Mouse (Mus musculus) naive thymus-derived CD4-positive, alpha-beta T cell, adult 2 months (primary cell): ENCODE measurements around the gene 1700028P14Rik.
"Not testable (repeated sequence)": the region's sequence is repeated elsewhere in the genome, so short reads cannot be mapped to it uniquely, and the experiment has no call there.

Experiments
- DNase-seq: peaks from one replicate; pipeline ENCODE4 v3.0.0-alpha.2; 2011; ENCODE audit warnings: low read depth

1700028P14Rik gene

GRCm38 (mm10) chr19:23652644-23653043, at the start of gene 1700028P14Rik:
TSS of gene 1700028P14Rik (minus strand) at chr19:23652812.
- no peak for DNase-seq

DNA sequence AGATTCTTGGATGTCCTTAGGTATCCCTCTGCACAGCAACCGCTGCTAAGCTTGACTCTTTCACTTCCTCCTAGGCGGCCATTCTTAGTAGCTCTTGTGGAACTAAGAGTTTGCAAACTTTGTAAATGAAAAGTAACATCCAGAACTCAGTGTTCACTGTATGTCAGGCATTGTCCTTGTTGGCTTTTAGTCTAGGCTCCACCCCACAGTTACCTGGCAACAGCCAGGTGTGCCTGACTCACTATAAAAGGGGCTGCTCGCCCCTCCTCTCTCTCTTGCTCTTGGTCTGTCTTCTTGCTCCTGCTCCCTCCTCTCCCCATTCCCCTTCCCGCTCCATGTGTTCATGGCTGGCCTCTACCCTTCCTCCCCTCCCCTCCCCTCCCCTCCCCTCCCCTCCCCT, 46.5 kb upstream of the 1700028P14Rik start:
- DNase-seq: no peak

DNA sequence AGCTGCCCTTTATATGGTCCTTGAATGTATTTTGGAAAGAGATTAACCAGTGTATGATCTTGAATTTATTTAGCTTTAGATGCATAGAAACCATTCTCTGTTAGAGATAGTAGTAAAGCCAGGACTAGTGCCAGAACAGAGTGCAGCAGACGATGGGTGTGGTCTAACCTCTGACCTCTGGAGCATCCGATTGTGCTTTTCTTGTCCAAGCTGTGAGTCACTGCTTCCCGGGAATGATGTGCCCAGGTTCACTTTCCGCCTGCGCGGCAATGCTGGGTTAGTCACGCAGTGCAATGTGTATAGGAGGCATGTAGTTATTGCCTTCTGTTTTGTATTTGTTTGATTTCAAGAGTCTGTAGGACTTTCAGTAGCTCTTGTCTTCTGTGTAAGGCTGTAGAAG, 45.8 kb upstream of the 1700028P14Rik start:
- no peak for DNase-seq

GRCm38 (mm10) chr19:23697861-23698260, 45.2 kb upstream of the 1700028P14Rik start:
- DNase-seq: no peak

DNA sequence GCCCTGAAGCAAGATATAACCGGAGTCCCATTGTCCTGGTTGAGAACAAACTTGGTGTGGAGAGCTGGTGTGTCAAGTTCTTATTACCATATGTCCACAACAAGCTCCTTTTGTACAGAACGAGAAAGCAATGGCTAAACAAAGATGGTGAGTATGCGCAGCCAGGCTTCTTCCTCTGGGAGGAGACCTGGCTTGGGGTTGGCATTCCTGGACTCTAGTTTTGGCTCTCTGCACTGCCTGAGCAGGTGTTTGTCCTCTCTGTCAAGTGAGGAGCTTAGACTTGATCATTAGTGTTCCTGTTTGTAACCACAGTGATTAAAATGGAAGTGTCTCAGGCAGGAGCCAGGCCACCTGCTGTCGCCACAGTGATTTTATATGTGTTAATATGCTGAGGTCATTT, 41.7 kb upstream of the 1700028P14Rik start:
- DNase-seq: no peak

DNA sequence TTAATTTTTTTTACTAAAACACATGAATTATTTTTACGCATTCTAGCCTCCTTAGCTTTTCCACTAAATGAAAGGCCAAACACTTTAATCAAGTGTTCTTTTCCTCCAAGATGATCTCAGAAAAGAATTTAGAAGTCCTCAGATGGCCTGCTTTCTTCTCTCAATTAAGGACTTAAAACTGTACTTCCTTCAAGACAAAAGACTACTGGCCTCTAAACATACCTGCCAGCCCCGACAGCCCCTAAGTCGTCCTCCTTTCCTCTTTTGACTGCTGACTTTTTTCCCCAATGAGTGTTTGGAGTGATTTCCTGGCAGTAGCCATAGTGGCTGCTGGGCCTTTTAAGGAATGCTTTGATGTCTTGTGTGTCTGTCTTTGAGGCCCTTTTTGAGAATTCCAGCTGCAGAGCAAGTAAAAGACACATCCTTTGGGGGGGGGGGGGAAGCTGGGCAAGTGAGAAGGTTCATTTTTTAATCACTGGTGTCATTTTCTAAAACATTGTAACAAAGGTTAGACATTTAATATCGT, 35.9 kb upstream of the 1700028P14Rik start:
- DNase-seq: peak; percentile 11

DNA sequence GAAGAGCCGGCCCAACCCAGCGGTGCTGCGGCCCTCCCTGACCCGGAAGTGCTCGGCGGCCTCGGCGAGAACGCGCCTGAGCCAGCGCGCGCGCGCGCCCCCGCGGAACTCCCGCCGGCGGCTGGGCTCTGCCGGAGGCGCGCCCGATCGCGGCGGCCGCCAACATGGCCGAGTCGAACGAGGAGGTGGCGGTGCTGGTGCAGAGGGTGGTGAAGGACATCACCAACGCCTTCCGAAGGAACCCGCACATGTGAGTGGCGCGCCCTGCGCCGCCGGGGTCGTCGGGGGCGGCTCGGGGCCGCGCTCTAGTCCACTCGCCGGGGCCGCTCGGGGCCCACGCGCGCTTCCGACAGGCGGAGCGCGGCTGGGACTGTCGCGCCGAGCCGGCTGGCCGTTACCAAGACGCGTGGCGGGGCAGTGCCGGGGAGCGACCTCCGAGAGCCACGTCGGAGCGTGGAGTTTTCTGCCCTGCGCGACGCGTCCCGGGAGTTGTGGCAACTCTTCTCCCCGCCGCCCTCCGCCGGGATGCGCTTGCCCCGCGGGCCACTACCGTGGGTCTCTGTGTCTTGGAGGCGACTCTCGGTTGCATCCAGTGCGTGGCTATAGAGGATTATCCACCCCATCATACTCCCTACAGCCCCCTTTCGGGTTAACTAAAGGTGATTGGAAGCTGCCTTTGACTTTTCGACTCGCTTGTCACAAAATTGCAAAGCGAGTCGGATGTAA, 34.8 kb upstream of the 1700028P14Rik start, which contains the start of gene Ptar1:
Ptar1 (plus strand) TSS at position 134 of the 726 bp plus-strand sequence.
- peak; percentile 92 for DNase-seq

GRCm38 (mm10) chr19:23686962-23687295, 34.3 kb upstream of the 1700028P14Rik start:
- no peak for DNase-seq

DNA sequence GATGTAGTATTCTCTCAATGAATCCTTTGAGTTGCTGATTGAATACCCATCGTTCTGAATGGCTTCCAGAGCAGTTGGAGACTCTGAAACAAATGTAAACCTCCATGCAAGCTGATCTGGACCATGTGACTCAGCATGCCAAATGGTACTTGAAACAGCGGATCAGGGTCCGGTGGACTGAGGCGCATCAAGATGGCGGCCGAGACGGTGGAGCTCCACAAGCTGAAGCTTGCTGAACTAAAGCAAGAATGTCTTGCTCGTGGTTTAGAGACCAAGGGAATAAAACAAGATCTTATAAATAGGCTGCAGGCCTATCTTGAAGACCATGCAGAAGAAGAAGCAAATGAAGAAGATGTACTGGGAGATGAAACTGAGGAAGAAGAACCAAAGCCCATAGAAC, 23.0 kb upstream of the 1700028P14Rik start:
- not testable (repeated sequence) for DNase-seq

GRCm38 (mm10) chr19:23673021-23673420, 20.4 kb upstream of the 1700028P14Rik start:
- no peak for DNase-seq

DNA sequence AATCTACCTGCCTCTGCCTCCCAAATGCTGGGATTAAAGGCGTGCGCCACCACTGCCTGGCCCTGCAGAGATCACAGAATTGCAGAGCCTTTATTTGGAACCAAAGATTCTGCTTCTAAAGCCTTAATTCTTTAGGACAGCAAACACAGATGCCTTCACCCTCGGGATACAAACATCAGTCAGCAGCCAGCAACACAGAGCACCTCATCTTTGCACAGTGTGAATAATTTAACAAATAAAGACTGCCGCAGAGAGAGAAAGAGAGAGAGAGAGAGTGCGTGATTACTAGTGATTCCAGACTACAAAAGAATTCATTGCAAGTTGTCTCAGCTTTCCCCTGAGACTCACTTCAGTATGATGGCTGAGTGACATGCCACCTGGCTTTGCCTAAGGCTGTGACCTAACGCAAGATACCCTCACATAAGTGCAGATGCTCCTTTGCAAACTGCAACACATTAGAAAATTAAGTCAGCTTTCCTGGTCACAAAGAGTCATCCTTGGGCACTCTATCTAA, 15.6 kb upstream of the 1700028P14Rik start:
- no peak for DNase-seq

DNA sequence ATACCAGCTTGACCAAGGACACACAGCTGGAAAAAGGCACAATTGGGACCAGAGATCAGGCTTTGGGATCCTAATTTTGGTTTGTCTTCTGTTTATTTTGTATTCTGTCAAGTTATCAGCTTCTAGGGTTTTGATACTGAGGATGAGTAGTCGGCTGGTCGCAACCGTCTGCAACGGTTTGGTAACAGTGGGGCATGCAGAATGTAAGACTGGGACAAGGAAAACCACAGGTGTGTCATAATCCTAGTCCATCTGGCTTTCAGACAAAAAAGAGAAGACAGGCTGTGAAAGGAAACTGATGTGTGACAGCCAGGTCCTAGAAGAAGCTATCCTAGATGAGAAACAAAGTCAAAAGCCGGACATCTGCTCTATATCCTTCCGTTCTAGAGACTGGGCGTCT, 11.5 kb upstream of the 1700028P14Rik start:
- no peak for DNase-seq

DNA sequence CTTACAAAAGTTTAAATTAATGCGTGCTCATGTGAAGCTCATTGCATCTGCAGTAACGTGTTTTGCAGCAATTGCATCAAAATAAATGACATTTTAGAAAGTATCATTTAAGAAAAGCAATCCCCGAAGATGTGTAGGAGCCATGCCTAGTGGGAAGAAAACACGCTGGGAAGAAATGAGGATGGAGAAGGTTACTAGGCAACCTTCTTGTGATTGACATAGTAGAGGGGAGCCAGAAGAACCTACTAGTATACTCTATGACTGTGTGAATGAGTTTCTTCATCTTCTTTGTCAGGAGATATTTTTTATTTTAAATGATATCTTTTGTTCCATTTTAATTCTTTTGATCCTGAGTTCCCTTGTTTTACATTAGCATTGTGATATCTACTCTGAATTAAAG, 5.7 kb upstream of the 1700028P14Rik start:
- DNase-seq: no peak

DNA sequence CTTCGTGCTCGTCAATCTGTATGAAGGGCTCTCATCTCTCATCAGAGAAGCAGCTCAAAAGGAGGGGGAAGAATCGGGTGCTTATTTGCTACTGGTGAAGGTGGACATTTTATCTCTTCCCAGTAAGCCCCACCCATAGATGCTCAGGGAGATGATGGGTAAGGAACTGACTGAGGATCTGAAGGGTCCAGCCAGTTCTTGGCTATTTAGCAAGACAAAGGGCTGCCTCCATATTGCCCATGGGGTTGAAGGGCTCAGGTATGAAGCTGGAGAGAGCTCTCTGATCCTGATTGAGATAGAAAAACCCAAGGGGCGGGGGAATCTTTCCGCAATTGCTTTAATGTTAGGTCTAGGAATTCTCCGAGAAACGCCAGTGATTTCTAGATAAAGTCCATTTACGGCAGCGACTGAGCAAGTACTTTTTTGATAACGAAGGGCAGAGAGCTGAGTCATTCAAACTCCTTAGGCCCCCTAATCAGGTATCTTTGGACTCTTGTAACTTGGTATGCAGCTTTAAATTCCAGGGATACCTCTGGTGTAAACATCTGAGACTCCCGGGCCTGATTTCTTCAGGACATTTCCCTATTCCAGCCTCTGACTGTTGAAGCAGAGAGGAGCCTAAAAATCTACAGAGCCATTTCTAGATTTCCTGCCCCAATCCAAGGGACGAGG, 4.8 kb upstream of the 1700028P14Rik start:
- no peak for DNase-seq

GRCm38 (mm10) chr19:23653154-23653553, 542 bp upstream of the 1700028P14Rik start:
- DNase-seq: no peak

DNA sequence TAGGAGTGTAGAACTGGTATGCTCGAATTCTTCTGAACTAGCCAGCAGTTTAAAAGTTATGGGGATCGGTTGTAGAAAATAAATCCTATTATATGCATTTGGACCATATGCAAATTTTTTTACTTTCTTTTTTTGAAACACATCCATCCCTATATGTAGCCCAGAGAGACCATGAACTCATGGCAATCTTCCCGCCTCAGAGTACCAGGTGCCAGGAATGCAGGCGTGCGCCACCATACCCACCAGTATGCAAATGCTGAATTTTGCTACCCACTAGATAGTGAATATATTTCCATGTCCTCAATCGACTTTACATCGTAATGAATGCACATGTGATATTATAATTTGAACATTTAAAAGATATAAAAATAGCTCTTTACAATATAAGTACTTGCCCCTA, 5.3 kb downstream of the 1700028P14Rik start:
- no peak for DNase-seq

DNA sequence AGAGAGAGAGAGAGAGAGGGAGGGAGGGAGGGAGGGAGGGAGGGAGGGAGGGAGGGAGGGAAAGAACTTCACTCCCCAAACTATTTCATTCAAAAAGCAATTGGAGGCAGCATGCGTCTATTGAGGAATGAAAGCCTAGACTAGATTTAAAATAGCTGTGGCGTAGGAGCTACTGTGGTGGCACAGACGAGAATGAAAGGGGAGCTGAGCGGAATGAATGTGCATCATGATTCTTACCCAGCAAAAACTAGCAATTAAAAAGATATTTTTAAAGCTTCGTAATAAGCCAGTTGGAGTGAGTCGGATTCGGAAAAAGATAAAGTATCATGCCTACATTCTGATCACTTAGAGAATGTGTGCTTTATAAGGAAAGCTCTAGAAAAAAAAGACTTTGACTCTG, 7.3 kb downstream of the 1700028P14Rik start:
- DNase-seq: no peak

DNA sequence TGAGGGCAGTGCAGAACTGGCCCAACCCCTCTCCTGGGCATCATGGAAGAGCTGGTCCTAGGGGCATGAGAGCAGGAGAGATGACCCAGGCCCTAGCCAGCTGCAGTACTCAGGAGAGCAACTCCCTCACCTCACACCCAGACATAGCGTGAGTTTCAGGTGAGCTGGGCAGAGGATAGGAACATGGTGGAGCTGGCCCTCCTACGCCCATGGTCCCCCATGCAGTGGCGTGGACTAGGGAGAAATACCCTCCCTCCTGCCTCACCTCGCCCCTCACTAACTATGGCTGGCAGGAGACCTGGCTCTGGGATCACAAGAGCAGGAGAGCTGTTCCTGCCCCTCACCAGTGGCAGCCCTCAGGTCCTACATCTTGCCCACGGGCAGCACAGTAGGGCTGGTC, 8.8 kb downstream of the 1700028P14Rik start:
- DNase-seq: no peak

DNA sequence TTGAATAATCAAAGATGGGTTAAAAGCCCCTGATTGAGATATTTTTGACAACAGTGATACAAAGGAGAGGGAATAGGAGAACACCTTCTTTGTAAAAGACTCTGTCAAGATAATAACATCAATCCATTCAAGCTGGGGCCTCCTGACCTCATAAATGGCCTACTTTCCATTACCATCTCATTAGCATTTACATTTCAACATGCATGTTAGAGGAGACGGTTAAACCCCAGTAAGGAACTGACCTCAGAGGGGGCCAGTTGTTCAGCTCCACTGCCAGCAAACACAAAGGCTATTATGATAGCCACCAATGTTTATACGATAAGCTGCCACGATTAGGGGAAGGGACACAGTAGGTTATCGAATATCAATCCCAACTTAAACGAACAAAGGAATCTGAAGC, 15.8 kb downstream of the 1700028P14Rik start:
- no peak for DNase-seq

DNA sequence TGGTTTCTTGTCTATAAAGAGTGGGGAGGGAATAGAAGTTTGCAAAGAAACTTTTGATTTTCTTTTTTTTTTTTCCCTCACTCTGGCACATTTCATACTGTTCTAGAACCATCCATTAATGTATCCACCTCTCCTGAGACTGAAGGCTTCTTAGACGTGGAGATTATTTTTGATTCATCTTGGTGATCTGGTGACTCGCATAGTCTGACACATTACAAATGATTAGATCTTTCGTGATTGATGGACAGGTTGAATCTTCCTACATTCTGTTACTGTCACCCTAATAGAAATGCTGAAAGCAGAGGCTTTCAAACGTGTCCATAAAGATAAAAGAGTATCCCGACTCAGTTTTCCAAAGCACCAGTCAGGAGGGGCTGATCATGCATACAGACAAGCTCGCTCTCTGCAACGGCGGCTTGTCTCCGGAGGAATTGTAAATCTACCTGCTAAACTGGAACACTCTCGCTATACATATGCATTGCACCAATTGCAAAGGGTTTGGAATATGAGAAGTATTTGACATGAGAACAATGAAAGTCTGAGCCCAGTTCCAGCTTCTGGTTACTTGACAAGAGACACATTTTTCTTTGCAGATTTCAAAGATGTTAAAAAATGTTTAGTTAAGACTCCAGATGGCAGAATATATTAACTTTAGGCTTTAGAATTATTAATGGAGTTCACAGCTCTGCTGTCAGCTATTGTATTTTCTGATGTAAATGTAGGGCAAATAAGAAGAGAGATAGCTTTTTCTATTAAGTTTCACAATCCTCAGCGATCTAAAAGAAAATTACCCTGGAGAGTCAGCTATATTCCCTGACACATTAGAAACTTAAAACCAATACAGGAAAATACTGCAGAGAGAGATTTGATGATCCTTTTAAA, 20.8 kb downstream of the 1700028P14Rik start:
- DNase-seq: no peak

DNA sequence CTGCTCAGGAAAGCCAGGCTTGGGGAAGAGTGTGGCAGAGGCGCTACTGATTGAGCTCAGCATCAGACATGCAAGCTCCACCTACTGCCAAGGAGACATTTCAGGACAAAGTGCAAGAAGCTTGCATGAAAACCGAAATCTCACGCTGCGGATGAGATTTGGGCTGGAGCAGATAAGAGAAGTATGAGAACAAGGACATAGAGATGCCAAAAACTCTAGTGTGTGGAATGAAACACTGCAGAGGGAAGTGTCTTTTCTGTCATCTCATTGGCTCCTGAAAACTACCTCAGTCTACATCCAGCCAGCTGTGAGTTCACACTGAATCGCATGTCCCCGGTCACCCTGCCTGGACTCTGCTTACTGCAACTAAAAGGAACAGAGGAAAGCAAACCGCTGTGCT, 38.3 kb downstream of the 1700028P14Rik start:
- no peak for DNase-seq

DNA sequence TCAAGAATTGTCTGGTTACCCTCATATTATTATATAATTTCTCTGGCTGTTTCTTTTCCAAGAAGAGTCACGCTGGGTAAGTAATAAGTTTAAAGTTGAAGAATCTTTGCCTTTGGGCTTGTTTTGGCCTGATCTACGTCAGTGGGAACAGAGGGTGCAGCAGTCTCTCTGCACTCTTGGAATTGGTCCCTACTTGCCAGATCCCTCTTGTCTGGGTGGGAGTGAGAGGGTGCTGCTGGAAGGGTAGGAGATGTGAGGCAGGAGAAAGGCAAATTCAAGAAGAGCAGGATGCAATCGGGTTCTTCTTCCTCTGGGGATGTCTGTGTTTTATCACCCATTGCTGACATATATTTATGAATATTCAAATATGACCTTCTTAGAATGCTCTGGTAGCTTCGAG, 42.9 kb downstream of the 1700028P14Rik start:
- no peak for DNase-seq
